Comparison of ENCODE assay signal across 11 mouse cellular contexts in genomic region chr10:43693974-43694373, GRCm38 (mm10).
DNase-seq lines count a peak whose midpoint lies in the region; ATAC-seq and TF ChIP-seq lines count a peak whose summit lies in the region.
"Had no signal": no experiment of that assay in that cellular context is flagged by ENCODE, and none has a peak within 500 bp of the region (broad histone marks: within the 10 kb centered on the region; RNA-seq: fewer than 3 reads in every experiment).

No protein-coding gene starts in this region.

- WGBS in heart, embryonic 11.5 days (ENCODE audit: insufficient replicate concordance) = 37% methylated on average over 5 of the region's 5 CpGs

- H3K27me3 ChIP-seq in heart, embryonic 11.5 days (ENCODE audit: control insufficient read depth, insufficient read depth, low read length) = no peaks in the 10 kb centered on the region
- peaks cover 8% of the 10 kb centered on the region for H3K27me3 ChIP-seq in myocyte (ENCODE audit: control insufficient read depth, insufficient read depth, insufficient read length)
- H3K27me3 ChIP-seq: heart, embryonic 15.5 days had no signal

- peak overlapping the region; percentile 36; the same call in 1 of the 2 replicates for H3K27ac ChIP-seq in heart, embryonic 11.5 days (ENCODE audit: low read depth, low read length)
- H3K27ac ChIP-seq: heart, embryonic 15.5 days had no signal

- H3K79me2 ChIP-seq in myocyte (ENCODE audit: control insufficient read depth, insufficient read depth) = no peaks in the 10 kb centered on the region

- no peak overlapping the region for H3K4me3 ChIP-seq in heart, embryonic 11.5 days (ENCODE audit: low read depth, low read length)
- no peak overlapping the region for H3K4me3 ChIP-seq in myocyte
- H3K4me3 ChIP-seq: heart, embryonic 15.5 days had no signal

- peaks cover 26% of the 10 kb centered on the region for H3K4me1 ChIP-seq in heart, embryonic 11.5 days (ENCODE audit: control insufficient read depth, insufficient read depth, low read length)

- H3ac ChIP-seq in myocyte (ENCODE audit: control insufficient read depth, insufficient read length) = no peak overlapping the region

- no peaks in the 10 kb centered on the region for H3K36me3 ChIP-seq in heart, embryonic 11.5 days (ENCODE audit: control insufficient read depth, insufficient read depth, low read length)
- H3K36me3 ChIP-seq in myocyte (ENCODE audit: control insufficient read depth, insufficient read depth) = no peaks in the 10 kb centered on the region
- H3K36me3 ChIP-seq: heart, embryonic 15.5 days had no signal

- ATAC-seq in heart, embryonic 11.5 days (replicated peaks; ENCODE audit: insufficient number of reproducible peaks, low FRiP score, low TSS enrichment) = no peak
- ATAC-seq: hindbrain, embryonic 16.5 days had no signal

- H3K9ac ChIP-seq in heart, embryonic 11.5 days (ENCODE audit: low read depth, low read length) = no peak overlapping the region
- H3K9ac ChIP-seq: heart, embryonic 15.5 days had no signal

- H3K9me3 ChIP-seq in heart, embryonic 11.5 days (replicated peaks; ENCODE audit: control insufficient read depth, low read length) = no peaks in the 10 kb centered on the region
- H3K9me3 ChIP-seq: heart, embryonic 15.5 days had no signal

- H3K4me2 ChIP-seq in heart, embryonic 11.5 days = no peak overlapping the region
- peak overlapping the region; percentile 43 for H3K4me2 ChIP-seq in myocyte (ENCODE audit: low read depth)
- H3K4me2 ChIP-seq: heart, embryonic 15.5 days had no signal

- TF ChIP-seq POLR2A in myocyte (IDR thresholded peaks at IDR 0.05; ENCODE audit: insufficient read length, low read depth) = no peak

- no peak for DNase-seq in heart, postnatal 4 days
- peak; percentile 49 for DNase-seq in NIH3T3 (ENCODE audit: low read depth)
- DNase-seq in kidney, adult 9 months = peak; percentile 71
- no peak for DNase-seq in retina, postnatal 1 day
- DNase-seq in frontal cortex, postnatal 25 days (ENCODE audit: low spot score in 2 of 2) = no peak
- DNase-seq in retina, embryonic 14.5 days (ENCODE audit: low spot score) = no peak
- DNase-seq: thymus, adult 18-20 months had no signal

TF ChIP-seq in myocyte, 11 proteins besides CTCF, POLR2A, EP300 and RAD21:
- no peak for TF ChIP-seq USF1 (IDR thresholded peaks at IDR 0.05; ENCODE audit: low read depth)
- TF ChIP-seq POLR2AphosphoS2 (IDR thresholded peaks at IDR 0.05; ENCODE audit: insufficient read length, low read depth) = no peak
- TF ChIP-seq SRF (IDR thresholded peaks at IDR 0.05; ENCODE audit: control insufficient read depth, insufficient read length, low read depth) = no peak
- no peak for TF ChIP-seq MYOG (IDR thresholded peaks at IDR 0.05; ENCODE audit: control insufficient read depth in 1 of 3, insufficient read depth in 1 of 3, insufficient read length in 2 of 3, low read depth in 2 of 3)
- TF ChIP-seq CEBPB (IDR thresholded peaks at IDR 0.05; ENCODE audit: insufficient read depth, poor library complexity, severe bottlenecking) = no peak
- TF ChIP-seq TCF3 (IDR thresholded peaks at IDR 0.05; ENCODE audit: insufficient read length, low read depth) = no peak
- TF ChIP-seq MYOD1 (IDR thresholded peaks at IDR 0.05; ENCODE audit: control insufficient read depth in 1 of 3, insufficient read length in 2 of 3, low read depth in 2 of 3) = no peak
- no peak for TF ChIP-seq TCF12 (IDR thresholded peaks at IDR 0.05; ENCODE audit: insufficient read depth, poor library complexity, severe bottlenecking)
- no peak for TF ChIP-seq REST (IDR thresholded peaks at IDR 0.05; ENCODE audit: insufficient read depth, insufficient read length)
- no peak for TF ChIP-seq MAX (IDR thresholded peaks at IDR 0.05; ENCODE audit: low read depth)
- no peak for TF ChIP-seq E2F4 (IDR thresholded peaks at IDR 0.05; ENCODE audit: insufficient read depth)

Comparison
In these comparisons a context has a peak if more than half of its experiments do, and no peak if none do; other contexts are left out.
1. DNase-seq: peak in NIH3T3 (single experiment) and kidney, adult 9 months (single experiment); none in heart, postnatal 4 days (single experiment), retina, postnatal 1 day (single experiment), frontal cortex, postnatal 25 days (0 of 2) and retina, embryonic 14.5 days (single experiment).